Mouse (Mus musculus) embryonic facial prominence, embryonic 15.5 days (tissue): Measurements from ENCODE around the gene Sgcd. TPM values are rescaled to one million over a fixed set of nuclear protein-coding genes. Genes with fewer than 3 reads are reported as not detected.

ENCODE experiments used
- ATAC-seq: fragments of 200-750 bp; cut with Nextera tagmentation; 2 replicates; pipeline ENCODE4 v1.8.0; 2017; ENCODE audit warnings: low read depth, moderate TSS enrichment; ENCODE audit not compliant: insufficient number of reproducible peaks, low FRiP score, low TSS enrichment
- H3K27ac ChIP-seq: fragments of 300-500 bp; sonication (generic); replicated peaks from 2 replicates; pipeline ENCODE4 v1.5.1; 2015; ENCODE audit warnings: mild to moderate bottlenecking, inconsistent platforms
- H3K27me3 ChIP-seq: fragments of 300-500 bp; sonication (generic); 2 replicates; pipeline ENCODE4 v1.6.1; 2015; ENCODE audit warnings: inconsistent platforms
- H3K36me3 ChIP-seq: fragments of 300-500 bp; sonication (generic); 2 replicates; pipeline ENCODE4 v1.6.1; 2015; ENCODE audit warnings: mild to moderate bottlenecking, inconsistent platforms
- H3K4me1 ChIP-seq: fragments of 300-500 bp; sonication (generic); 2 replicates; pipeline ENCODE4 v1.6.1; 2015; ENCODE audit warnings: inconsistent platforms
- H3K4me2 ChIP-seq: fragments of 300-500 bp; sonication (generic); replicated peaks from 2 replicates; pipeline ENCODE4 v1.6.1; 2015; ENCODE audit warnings: mild to moderate bottlenecking, inconsistent platforms
- H3K4me3 ChIP-seq: fragments of 300-500 bp; sonication (generic); replicated peaks from 2 replicates; pipeline ENCODE4 v1.5.1; 2015; ENCODE audit warnings: mild to moderate bottlenecking, inconsistent platforms
- H3K9ac ChIP-seq: fragments of 300-500 bp; sonication (generic); 2 replicates; pipeline ENCODE4 v1.6.1; 2015; ENCODE audit warnings: inconsistent platforms
- H3K9me3 ChIP-seq: fragments of 300-500 bp; sonication (generic); replicated peaks from 2 replicates; pipeline ENCODE4 v1.6.1; 2016; ENCODE audit warnings: inconsistent platforms
- WGBS: fragments of 180-500 bp; shearing (Covaris S2); methylation state at CpG from one replicate; pipeline ENCODE4 v1.1.7; 2015; 5-methylcytosine and 5-hydroxymethylcytosine counted together
- polyA plus RNA-seq: library from polyadenylated mRNA; unstranded; fragments of >200 nt; fragmentation: Nextera tagmentation; extraction: Ambion mirVana; gene quantifications from 2 replicates; pipeline ENCODE4 v1.2.1, GENCODE M21; 2015

The Sgcd gene
- polyA plus RNA-seq, 1 experiment from 2014 or later: 8.7 TPM

DNA sequence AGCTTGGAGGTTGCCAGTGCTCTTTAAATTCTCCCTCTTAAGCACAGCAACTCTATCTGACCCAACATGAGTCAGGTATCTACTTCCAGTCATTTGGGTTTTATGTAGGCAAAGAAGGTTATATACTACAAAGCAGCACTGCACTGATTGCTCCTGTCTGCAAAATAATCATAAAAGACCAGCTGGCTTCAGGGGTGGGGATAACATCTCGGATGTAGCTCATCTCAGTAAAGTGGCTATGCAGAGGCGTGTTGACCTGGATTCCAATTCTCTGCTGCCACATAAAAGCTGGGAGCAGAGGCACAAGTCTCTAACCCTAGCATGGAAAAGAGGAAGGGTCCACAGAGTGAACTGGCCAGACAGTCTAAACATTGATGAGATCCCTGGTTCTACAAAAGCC lies 71.2 kb downstream of the Sgcd start:
- no peak overlapping the region for H3K4me3 ChIP-seq
- H3K9me3 ChIP-seq: no peaks in the 10 kb centered on the region
- H3K27ac ChIP-seq: no peak overlapping the region
- no peak overlapping the region for H3K9ac ChIP-seq
- H3K4me2 ChIP-seq: no peak overlapping the region
- no peaks in the 10 kb centered on the region for H3K36me3 ChIP-seq
- no peaks in the 10 kb centered on the region for H3K4me1 ChIP-seq
- 70% methylated on average over 2 of the region's 2 CpGs for WGBS
- ATAC-seq: no peak
- no peaks in the 10 kb centered on the region for H3K27me3 ChIP-seq

DNA sequence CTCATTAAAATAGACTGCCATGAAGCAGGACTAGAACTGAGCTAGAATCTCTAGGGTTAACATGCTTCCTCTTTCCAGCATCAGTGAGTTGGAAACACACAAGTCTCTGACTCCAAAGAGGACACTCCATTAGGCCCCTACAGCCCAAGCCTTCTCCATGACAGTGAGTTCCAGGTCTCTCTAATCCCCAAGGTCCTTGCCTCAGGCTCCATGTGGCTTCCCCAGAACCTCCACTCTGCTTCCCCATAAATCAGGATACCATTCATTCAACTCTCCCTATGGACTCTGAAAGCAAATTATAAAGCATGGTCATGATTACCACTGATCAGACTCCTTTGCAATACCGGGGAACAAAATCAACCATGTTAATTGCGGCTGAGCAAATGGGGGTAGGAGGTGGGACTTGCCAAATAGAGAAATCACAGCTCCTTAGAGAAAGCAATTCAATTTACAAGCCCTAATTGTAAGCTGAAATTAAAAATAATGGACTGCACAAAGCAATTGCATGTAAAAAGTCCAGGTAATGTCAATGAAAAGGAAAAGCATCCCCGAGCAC lies 97.1 kb downstream of the Sgcd start:
- no peak for ATAC-seq
- no peak overlapping the region for H3K4me2 ChIP-seq
- no peak overlapping the region for H3K27ac ChIP-seq
- no peak overlapping the region for H3K4me3 ChIP-seq
- no peaks in the 10 kb centered on the region for H3K36me3 ChIP-seq
- H3K4me1 ChIP-seq: no peaks in the 10 kb centered on the region
- no peak overlapping the region for H3K9ac ChIP-seq
- WGBS: 78% methylated on average over 3 of the region's 3 CpGs
- H3K9me3 ChIP-seq: no peaks in the 10 kb centered on the region
- H3K27me3 ChIP-seq: no peaks in the 10 kb centered on the region

DNA sequence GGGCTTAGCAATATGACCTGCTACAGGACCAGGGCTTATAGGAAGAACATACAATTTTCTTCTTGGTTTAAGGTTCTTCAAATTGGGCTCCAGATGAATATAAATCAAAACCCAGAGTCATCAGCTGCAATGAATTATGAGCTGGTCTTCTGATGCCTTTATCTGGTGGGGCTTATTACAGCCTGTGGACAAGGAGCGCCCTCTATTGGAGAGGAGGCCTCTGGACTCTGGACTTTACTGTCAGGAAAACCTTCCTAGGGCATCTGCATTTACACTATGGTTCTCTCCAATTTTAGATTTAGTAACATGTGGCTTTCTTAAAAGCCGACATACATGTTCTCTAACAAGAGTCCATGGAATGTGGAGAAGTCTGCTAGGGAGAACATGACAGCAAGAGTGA lies 98.5 kb downstream of the Sgcd start:
- Histone ChIP-seq H3K36me3 (no peaks in the 10 kb centered on the region), H3K4me1 (no peaks in the 10 kb centered on the region), H3K4me3 (no peak overlapping the region), H3K27me3 (no peaks in the 10 kb centered on the region), H3K9ac (no peak overlapping the region), H3K4me2 (no peak overlapping the region), H3K9me3 (no peaks in the 10 kb centered on the region), H3K27ac (no peak overlapping the region)
- ATAC-seq: no peak
- 43% methylated on average over 2 of the region's 2 CpGs for WGBS

DNA sequence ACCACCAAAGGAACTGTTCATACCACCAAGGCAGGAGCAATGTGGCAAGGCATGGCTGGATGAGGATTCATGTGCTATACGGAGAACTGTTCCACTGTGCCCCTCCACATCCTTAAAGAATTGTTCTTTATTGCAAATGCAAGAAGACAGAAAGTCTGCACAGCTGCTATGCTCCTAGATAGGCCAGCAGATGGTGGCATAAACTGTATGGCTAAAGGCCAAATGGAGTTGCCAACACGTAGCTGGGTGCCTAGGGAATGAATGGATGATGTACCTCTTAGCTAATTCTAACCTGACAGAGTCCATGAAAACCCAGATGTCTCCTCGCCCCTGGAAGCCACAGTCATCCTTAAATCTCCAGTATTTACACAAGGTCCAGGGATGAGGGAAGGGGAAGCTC lies 103.5 kb downstream of the Sgcd start:
- ATAC-seq: no peak
- 55% methylated on average over 3 of the region's 3 CpGs for WGBS
- H3K36me3 ChIP-seq: no peaks in the 10 kb centered on the region
- no peak overlapping the region for H3K4me3 ChIP-seq
- no peak overlapping the region for H3K27ac ChIP-seq
- no peaks in the 10 kb centered on the region for H3K9me3 ChIP-seq
- no peaks in the 10 kb centered on the region for H3K27me3 ChIP-seq
- H3K4me2 ChIP-seq: no peak overlapping the region
- no peak overlapping the region for H3K9ac ChIP-seq
- no peaks in the 10 kb centered on the region for H3K4me1 ChIP-seq

DNA sequence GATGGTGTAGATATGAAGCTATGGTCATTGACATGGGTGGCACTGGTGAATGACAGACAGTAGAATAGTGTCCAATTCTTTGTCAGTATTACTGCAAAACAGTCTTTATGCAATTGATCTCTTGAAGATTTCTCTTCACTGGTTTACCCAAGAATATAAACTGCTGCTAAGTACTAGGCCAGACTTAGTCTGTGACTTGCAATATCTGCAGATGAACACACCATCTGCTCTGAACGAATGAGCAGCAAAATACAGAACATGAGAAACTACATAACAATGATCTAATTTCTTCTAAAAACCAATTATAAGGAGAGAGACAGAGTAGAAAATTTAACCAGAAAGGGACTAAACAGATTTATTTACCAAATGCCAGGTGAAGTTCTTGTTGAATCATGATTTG lies 105.2 kb downstream of the Sgcd start:
- H3K36me3 ChIP-seq: no peaks in the 10 kb centered on the region
- no peak overlapping the region for H3K27ac ChIP-seq
- no peak overlapping the region for H3K9ac ChIP-seq
- no peaks in the 10 kb centered on the region for H3K9me3 ChIP-seq
- H3K4me3 ChIP-seq: no peak overlapping the region
- no peak for ATAC-seq
- H3K4me2 ChIP-seq: no peak overlapping the region
- no peaks in the 10 kb centered on the region for H3K27me3 ChIP-seq
- no peaks in the 10 kb centered on the region for H3K4me1 ChIP-seq
- WGBS: 68% methylated on average over 1 of the region's 1 CpGs

DNA sequence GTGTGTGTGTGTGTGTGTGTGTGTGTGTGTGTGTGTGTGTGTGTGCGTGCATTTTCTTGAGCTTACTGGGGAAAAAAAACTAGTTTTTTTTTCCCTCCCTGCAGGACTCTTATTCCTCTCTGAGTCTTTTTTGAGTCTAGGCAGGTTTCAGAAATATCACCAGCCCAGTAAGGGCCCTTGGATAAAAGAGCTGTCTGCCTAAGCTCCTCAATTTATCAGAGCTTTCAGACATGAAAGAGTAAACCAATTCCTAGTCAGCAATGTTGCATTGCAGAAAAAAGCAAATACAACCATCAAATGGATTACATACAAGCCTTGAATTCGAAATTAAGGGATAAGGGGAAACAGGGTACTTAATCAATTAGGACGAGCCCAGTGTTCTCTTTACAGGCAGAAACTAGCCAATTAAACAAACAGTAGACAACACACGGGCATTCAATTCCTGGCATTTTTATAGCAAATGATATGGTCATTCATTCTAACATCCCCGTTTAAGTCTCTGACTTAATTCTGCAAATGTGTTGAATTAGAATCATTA lies 112.1 kb downstream of the Sgcd start:
- Histone ChIP-seq H3K27ac (no peak overlapping the region), H3K9ac (no peak overlapping the region), H3K9me3 (no peaks in the 10 kb centered on the region), H3K4me2 (no peak overlapping the region), H3K4me3 (no peak overlapping the region), H3K36me3 (no peaks in the 10 kb centered on the region), H3K4me1 (no peaks in the 10 kb centered on the region), H3K27me3 (no peaks in the 10 kb centered on the region)
- no peak for ATAC-seq
- WGBS: 56% methylated on average over 5 of the region's 5 CpGs

DNA sequence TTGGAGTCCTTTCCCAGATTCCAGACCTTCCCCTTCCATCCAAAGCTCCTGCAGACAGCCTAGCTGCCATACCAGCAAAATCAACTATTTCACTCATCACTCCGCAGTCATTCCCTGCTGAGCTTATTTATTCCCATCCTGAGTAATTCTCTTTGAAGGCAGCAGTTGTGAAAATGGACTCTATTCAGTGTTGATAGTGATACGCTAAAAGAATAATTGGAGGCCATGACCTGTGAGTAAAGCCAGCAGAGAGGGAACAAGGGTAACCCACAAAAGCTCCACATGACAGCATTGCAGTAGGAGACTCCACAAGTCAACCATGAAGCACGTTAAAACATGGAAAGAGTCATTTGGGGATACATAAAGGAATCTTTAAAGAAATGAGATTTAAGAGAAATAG lies 142.9 kb downstream of the Sgcd start:
- Histone ChIP-seq H3K4me1 (no peaks in the 10 kb centered on the region), H3K27me3 (no peaks in the 10 kb centered on the region), H3K36me3 (no peaks in the 10 kb centered on the region), H3K4me2 (no peak overlapping the region), H3K9me3 (no peaks in the 10 kb centered on the region), H3K27ac (no peak overlapping the region), H3K4me3 (no peak overlapping the region), H3K9ac (no peak overlapping the region)
- ATAC-seq: no peak
- WGBS: 38% methylated on average over 3 of the region's 3 CpGs

DNA sequence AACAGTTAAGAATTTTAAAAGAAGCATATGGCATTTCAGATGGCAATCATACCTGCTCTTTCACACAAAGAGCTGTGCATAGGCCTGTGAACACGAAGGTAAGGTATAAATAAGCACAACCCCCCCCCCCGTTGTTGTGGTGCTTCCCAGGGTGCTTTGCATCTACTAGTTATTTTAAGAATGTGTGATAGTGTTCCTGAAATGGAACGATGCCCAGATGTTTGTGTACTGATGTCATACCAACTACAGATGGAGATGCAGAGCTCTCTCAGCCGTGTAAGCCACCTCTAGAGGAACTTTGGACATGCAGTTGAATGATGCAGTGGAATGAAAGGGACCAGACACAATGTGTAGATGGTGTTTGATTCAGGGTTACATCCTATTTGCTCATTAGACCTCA lies 155.5 kb downstream of the Sgcd start:
- H3K4me2 ChIP-seq: no peak overlapping the region
- 50% methylated on average over 4 of the region's 4 CpGs for WGBS
- no peaks in the 10 kb centered on the region for H3K4me1 ChIP-seq
- H3K36me3 ChIP-seq: no peaks in the 10 kb centered on the region
- no peak overlapping the region for H3K9ac ChIP-seq
- no peak overlapping the region for H3K4me3 ChIP-seq
- H3K9me3 ChIP-seq: no peaks in the 10 kb centered on the region
- no peak overlapping the region for H3K27ac ChIP-seq
- no peaks in the 10 kb centered on the region for H3K27me3 ChIP-seq
- ATAC-seq: no peak

DNA sequence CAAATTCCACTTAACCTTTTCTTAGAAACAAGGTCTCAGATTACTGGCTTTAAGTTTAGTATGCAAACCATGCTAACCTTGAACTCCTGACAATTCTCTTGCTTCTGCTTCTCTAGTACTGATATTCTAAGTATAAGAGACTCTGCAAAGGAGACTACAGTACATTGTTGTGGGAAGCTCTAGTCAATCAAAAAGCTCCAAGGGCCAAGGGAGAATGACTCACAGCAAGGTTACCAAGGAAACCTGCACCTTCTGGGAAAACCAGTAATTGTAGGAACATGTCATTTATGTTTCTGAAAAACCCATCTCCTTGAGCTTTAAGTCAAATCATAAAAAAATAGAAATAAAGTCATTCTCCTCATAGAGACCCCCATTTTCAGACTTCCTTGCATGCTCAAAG lies 178.5 kb downstream of the Sgcd start:
- Histone ChIP-seq H3K9ac (no peak overlapping the region), H3K9me3 (no peaks in the 10 kb centered on the region), H3K4me3 (no peak overlapping the region), H3K36me3 (no peaks in the 10 kb centered on the region), H3K4me1 (no peaks in the 10 kb centered on the region), H3K27me3 (no peaks in the 10 kb centered on the region), H3K27ac (no peak overlapping the region), H3K4me2 (no peak overlapping the region)
- no peak for ATAC-seq

DNA sequence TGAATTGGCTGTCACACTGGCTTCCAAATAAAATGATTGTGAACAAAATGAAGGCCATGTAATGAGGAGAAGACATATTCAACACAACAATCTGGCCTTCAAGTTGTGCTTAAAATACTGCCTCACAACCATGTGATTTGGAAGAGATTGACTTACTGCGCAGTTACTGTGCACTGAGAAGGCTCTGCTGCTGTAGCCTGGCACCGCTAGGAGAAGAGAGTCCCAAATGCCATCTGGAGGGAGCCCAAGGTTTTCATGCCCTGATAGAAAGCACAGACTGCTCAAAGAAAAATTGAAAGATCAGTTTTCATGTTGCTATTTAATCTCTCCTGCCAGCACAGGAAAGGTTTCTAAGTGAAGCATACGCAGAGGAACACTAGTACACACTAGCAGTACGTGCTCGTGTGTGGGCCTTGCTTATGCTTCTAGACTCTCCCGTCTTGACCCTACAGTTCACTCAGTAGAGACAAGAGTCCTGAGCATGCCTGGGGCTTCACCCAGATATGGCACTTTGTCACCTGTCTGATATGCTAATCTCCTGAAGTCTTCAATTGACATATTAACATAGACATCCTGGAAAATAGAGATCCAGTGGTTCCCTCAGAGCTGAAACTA lies 184.6 kb downstream of the Sgcd start:
- 83% methylated on average over 6 of the region's 6 CpGs for WGBS
- no peak for ATAC-seq
- Histone ChIP-seq H3K9me3 (no peaks in the 10 kb centered on the region), H3K9ac (no peak overlapping the region), H3K4me1 (no peaks in the 10 kb centered on the region), H3K4me2 (no peak overlapping the region), H3K27me3 (no peaks in the 10 kb centered on the region), H3K36me3 (no peaks in the 10 kb centered on the region), H3K27ac (no peak overlapping the region), H3K4me3 (no peak overlapping the region)

DNA sequence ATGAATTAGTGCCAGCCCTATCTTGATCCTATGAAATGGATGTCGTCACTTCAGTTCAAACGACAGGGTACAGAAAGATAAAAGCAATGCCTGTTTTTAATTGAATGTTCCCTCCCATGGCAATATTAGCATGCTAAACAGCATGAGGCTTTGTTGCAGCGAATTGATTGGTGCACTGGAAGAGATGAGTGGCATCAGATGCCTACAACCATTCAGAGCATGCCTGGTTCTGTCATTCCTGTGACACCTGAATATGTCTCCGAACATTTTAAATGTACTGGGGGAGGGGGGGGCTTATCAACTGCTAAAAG lies 210.9 kb downstream of the Sgcd start:
- Histone ChIP-seq H3K27me3 (no peaks in the 10 kb centered on the region), H3K4me3 (no peak overlapping the region), H3K4me2 (no peak overlapping the region), H3K9ac (no peak overlapping the region), H3K27ac (no peak overlapping the region), H3K36me3 (no peaks in the 10 kb centered on the region), H3K4me1 (no peaks in the 10 kb centered on the region), H3K9me3 (no peaks in the 10 kb centered on the region)
- ATAC-seq: no peak
- 52% methylated on average over 4 of the region's 4 CpGs for WGBS

DNA sequence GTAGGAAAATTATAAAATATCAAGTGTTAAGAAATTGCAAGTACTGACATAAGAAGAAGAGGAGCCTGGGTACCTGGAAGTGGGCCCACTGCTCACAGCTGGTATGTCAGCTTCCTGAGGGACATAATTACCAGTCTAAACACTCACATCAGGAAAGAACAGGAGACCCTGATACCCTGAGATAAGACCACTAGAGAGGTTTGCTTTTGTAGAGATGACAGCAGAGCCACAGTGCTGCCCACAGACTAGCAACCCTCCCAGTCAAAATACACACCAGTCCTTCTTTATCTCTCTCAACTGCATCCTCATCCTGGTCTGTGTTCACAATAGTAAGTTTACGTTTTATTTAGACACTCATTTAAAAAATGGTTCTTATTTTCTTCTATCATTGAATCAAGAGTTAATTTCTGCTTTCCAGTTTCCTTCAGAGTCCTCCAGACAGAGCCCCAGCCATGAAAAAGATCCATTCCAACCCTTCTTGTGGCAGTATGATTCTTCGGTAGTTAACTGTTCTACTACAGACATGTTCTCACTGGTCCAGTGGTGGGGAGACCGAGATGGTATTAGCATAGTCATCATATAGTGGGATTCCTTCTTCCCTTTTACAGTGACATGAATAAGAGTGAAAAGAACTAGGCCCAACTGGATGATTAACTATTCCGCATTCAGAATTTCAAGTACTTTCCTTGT lies 211.4 kb downstream of the Sgcd start:
- no peak for ATAC-seq
- 76% methylated on average over 4 of the region's 4 CpGs for WGBS

More for the DNA sequence above, 211.4 kb downstream of the Sgcd start:
- Histone ChIP-seq H3K4me2 (no peak overlapping the region), H3K4me3 (no peak overlapping the region), H3K36me3 (no peaks in the 10 kb centered on the region), H3K9ac (no peak overlapping the region), H3K27ac (no peak overlapping the region), H3K27me3 (no peaks in the 10 kb centered on the region), H3K9me3 (no peaks in the 10 kb centered on the region), H3K4me1 (no peaks in the 10 kb centered on the region)
